Mouse (Mus musculus) kidney, embryonic 15.5 days (tissue): Measurements from ENCODE around the gene Mettl7a3. TPM values are rescaled to one million over a fixed set of nuclear protein-coding genes. Genes with fewer than 3 reads are reported as not detected.
A peak's percentile ranks its signal among the peaks of the same experiment; 100 is the strongest.
"Not testable (repeated sequence)": the region's sequence is repeated elsewhere in the genome, so short reads cannot be mapped to it uniquely, and the experiment has no call there.

Experiments
- ATAC-seq: fragments of 200-750 bp; cut with Nextera tagmentation; replicated peaks from 2 replicates; pipeline ENCODE4 v1.8.0; 2017; ENCODE audit warnings: moderate TSS enrichment; ENCODE audit not compliant: low FRiP score
- H3K27ac ChIP-seq: fragments of 300-500 bp; sonication (generic); 2 replicates; pipeline ENCODE4 v1.5.1; 2015; ENCODE audit warnings: mild to moderate bottlenecking, inconsistent platforms
- H3K27me3 ChIP-seq: fragments of 300-500 bp; sonication (generic); 2 replicates; pipeline ENCODE4 v1.6.1; 2015; ENCODE audit warnings: inconsistent platforms
- H3K36me3 ChIP-seq: fragments of 300-500 bp; sonication (generic); 2 replicates; pipeline ENCODE4 v1.6.1; 2015; ENCODE audit warnings: inconsistent platforms
- H3K4me1 ChIP-seq: fragments of 300-500 bp; sonication (generic); 2 replicates; pipeline ENCODE4 v1.6.1; 2015; ENCODE audit warnings: inconsistent platforms
- H3K4me2 ChIP-seq: fragments of 300-500 bp; sonication (generic); 2 replicates; pipeline ENCODE4 v1.6.1; 2015; ENCODE audit warnings: moderate library complexity, mild to moderate bottlenecking, inconsistent platforms
- H3K4me3 ChIP-seq: fragments of 300-500 bp; sonication (generic); replicated peaks from 2 replicates; pipeline ENCODE4 v1.5.1; 2015; ENCODE audit warnings: mild to moderate bottlenecking, inconsistent platforms
- H3K9ac ChIP-seq: fragments of 300-500 bp; sonication (generic); 2 replicates; pipeline ENCODE4 v1.6.1; 2015; ENCODE audit warnings: mild to moderate bottlenecking, inconsistent platforms
- H3K9me3 ChIP-seq: fragments of 300-500 bp; sonication (generic); replicated peaks from 2 replicates; pipeline ENCODE4 v1.6.1; 2016; ENCODE audit warnings: inconsistent platforms
- WGBS: fragments of 180-500 bp; shearing (Covaris S2); methylation state at CpG from one replicate; pipeline ENCODE4 v1.1.7; 2015; ENCODE audit warnings: mixed read lengths; 5-methylcytosine and 5-hydroxymethylcytosine counted together
- polyA plus RNA-seq: library from polyadenylated mRNA; unstranded; fragments of >200 nt; fragmentation: Nextera tagmentation; extraction: Ambion mirVana; gene quantifications from 2 replicates; pipeline ENCODE4 v1.2.1, GENCODE M21; 2015

Mettl7a3 gene
- polyA plus RNA-seq, 1 experiment from 2014 or later, result not detected

GRCm38 (mm10) chr15:100337328-100337727 lies 2.6 kb downstream of the Mettl7a3 start:
- H3K4me3 ChIP-seq, H3K27me3 ChIP-seq, H3K9ac ChIP-seq, ATAC-seq, H3K4me1 ChIP-seq, H3K27ac ChIP-seq, H3K9me3 ChIP-seq, H3K4me2 ChIP-seq, H3K36me3 ChIP-seq: not testable (repeated sequence)

DNA sequence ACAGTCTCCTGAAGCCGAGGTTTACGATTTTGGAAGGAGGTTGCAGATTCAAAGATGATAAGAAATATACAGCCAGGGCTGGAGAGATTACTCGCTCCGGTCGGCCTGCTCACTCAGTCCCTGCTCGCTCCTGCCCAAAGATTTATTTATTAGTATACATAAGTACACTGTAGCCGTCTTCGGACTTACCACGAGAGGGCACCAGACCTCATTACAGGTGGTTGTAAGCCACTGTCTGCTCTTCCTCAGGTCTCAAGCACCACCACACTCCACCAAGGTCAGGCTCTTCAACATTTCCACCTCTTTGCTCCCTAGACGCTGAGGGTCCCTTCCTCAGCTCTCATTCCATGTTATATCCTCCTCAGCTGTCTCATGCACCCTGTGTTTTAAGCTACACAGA lies 3.1 kb downstream of the Mettl7a3 start:
- not testable (repeated sequence) for H3K36me3 ChIP-seq, H3K27me3 ChIP-seq, H3K27ac ChIP-seq, H3K9ac ChIP-seq, H3K9me3 ChIP-seq, H3K4me3 ChIP-seq, H3K4me2 ChIP-seq, ATAC-seq, H3K4me1 ChIP-seq
- WGBS, result 34% methylated on average over 10 of the region's 10 CpGs

GRCm38 (mm10) chr15:100341314-100341980 lies 6.7 kb downstream of the Mettl7a3 start:
- ATAC-seq, H3K9me3 ChIP-seq, H3K9ac ChIP-seq, H3K27me3 ChIP-seq, H3K4me2 ChIP-seq, H3K4me1 ChIP-seq, H3K36me3 ChIP-seq, H3K4me3 ChIP-seq, H3K27ac ChIP-seq: not testable (repeated sequence)
- 61% methylated on average over 5 of the region's 5 CpGs for WGBS

GRCm38 (mm10) chr15:100345484-100345883 lies 10.8 kb downstream of the Mettl7a3 start:
- Histone ChIP-seq H3K27ac (no peak overlapping the region), H3K4me2 (no peak overlapping the region), H3K9ac (no peak overlapping the region), H3K27me3 (no peaks in the 10 kb centered on the region), H3K9me3 (no peaks in the 10 kb centered on the region), H3K4me1 (0 out of 2 replicates have a peak, but pooled peaks cover 9% of the 10 kb centered on the region), H3K36me3 (no peaks in the 10 kb centered on the region), H3K4me3 (no peak overlapping the region)
- ATAC-seq, result no peak

DNA sequence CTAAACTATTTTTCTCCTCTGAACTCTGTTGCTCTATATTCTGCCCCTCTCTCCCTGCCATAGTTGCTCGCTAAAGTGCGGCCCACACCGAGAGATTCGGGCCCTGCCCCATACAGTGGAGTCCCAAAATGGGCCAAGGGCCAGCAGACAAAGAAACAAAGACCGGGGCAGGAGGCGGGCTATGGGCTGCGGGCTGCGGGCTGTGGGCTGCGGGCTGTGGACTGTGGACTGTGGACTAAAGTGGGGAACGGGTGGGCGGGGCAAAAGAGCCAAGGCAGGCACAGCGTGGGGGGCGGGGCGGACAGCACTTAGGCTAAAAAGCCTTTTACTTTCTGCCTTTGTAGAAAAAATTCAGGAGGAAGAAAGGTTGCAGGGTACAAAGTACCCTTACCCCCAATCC lies 12.0 kb downstream of the Mettl7a3 start:
- 0 out of 2 replicates have a peak, but pooled peaks cover 9% of the 10 kb centered on the region for H3K4me1 ChIP-seq
- peak overlapping the region; percentile 13; the same call in 1 of the 2 replicates for H3K27ac ChIP-seq
- no peak overlapping the region for H3K9ac ChIP-seq
- no peaks in the 10 kb centered on the region for H3K36me3 ChIP-seq
- H3K4me2 ChIP-seq, result no peak overlapping the region
- no peak overlapping the region for H3K4me3 ChIP-seq
- H3K27me3 ChIP-seq, result no peaks in the 10 kb centered on the region
- ATAC-seq, result no peak; the same call in 1 of the 2 replicates
- 75% methylated on average over 14 of the region's 14 CpGs for WGBS
- H3K9me3 ChIP-seq, result no peaks in the 10 kb centered on the region

DNA sequence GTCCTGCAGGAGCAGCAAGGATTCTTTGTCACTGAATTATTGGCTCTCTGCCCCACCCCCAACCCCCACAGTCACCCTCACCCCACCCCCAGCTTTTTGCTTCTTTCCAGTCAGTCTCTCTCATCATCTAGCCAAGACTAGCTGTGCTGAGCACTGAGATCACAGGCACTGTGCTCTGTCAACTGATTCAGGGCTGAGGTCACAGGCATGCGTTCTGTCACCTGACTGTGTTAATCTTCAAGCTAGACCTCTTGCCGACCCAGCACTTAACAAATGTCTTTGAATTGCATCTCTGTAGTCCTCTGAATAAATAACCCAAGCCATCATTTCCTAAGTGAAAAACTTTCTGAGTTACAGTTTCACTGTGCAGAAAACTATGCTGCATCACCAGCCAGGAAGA lies 14.8 kb downstream of the Mettl7a3 start:
- peak; percentile 82 for ATAC-seq
- 18% methylated on average over 2 of the region's 2 CpGs for WGBS
- H3K9ac ChIP-seq, result no peak overlapping the region

GRCm38 (mm10) chr15:100351501-100352060 lies 16.9 kb downstream of the Mettl7a3 start:
- Histone ChIP-seq H3K9me3 (no peaks in the 10 kb centered on the region), H3K4me1 (0 out of 2 replicates have a peak, but pooled peaks cover 9% of the 10 kb centered on the region), H3K9ac (no peak overlapping the region), H3K27ac (no peak overlapping the region), H3K36me3 (no peaks in the 10 kb centered on the region), H3K4me2 (no peak overlapping the region), H3K4me3 (no peak overlapping the region), H3K27me3 (no peaks in the 10 kb centered on the region)
- no peak for ATAC-seq
- 69% methylated on average over 6 of the region's 6 CpGs for WGBS

More for the DNA sequence above, 14.8 kb downstream of the Mettl7a3 start:
- Histone ChIP-seq H3K4me3 (no peak overlapping the region), H3K9me3 (no peaks in the 10 kb centered on the region), H3K4me1 (0 out of 2 replicates have a peak, but pooled peaks cover 9% of the 10 kb centered on the region), H3K27ac (peak overlapping the region; percentile 59), H3K27me3 (no peaks in the 10 kb centered on the region), H3K4me2 (no peak overlapping the region), H3K36me3 (no peaks in the 10 kb centered on the region)

DNA sequence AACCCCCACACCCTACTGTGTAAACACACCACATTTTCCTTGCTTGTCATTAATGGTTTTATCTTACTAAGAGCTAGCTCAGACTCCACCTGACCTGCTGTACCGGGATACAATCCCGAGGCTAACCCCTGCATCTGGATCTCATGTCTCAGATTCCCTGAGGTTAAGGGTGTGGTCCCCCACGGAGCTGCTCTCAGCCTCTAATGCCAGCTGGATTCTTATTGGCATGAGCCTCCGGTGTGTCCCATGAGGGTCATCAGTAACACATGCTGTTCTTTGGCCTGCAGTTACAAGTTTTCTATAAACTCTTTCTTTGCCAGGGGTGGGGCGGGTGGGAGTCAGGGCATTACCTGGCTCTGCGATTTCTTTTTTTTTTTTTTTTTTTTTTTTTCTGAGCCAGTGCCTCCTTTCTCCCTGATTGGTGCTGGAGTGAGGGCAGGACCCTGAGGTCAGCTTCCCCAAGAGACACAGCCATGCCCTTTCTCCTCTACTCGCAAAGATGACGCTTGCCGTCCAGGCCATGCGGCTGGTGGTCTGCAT lies 18.1 kb downstream of the Mettl7a3 start, which contains the start of the genes Methig1 and Mettl7a2:
Methig1 (plus strand) TSS at position 439 of the 540 bp plus-strand sequence.
Mettl7a2 (plus strand) TSS at position 490 of the 540 bp plus-strand sequence.
- Histone ChIP-seq H3K27me3 (no peaks in the 10 kb centered on the region), H3K36me3 (no peaks in the 10 kb centered on the region), H3K9ac (no peak within 1 kb of the TSS), H3K27ac (no peak within 1 kb of the TSS), H3K4me2 (no peak within 1 kb of the TSS), H3K4me3 (no peak within 1 kb of the TSS), H3K9me3 (no peaks in the 10 kb centered on the region), H3K4me1 (0 out of 2 replicates have a peak, but pooled peaks cover 9% of the 10 kb centered on the region)
- no peak for ATAC-seq
- WGBS, result 83% methylated on average over 10 of the region's 10 CpGs

DNA sequence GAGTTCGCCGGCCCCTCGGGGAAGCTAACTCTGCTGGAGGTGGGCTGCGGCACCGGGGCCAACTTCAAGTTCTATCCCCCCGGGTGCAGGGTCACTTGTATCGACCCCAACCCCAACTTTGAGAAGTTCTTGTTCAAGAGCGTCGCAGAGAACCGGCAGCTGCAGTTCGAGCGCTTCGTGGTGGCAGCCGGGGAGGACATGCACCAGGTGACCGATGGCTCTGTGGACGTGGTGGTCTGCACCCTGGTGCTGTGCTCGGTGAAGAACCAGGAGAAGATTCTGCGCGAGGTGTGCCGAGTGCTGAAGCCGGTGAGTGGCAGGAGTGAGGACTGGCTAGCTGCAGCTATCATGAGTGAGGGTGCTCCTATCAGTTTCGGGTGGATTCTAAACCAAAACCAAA lies 18.7 kb downstream of the Mettl7a3 start:
- not testable (repeated sequence) for H3K27me3 ChIP-seq, H3K4me2 ChIP-seq, H3K4me1 ChIP-seq, ATAC-seq, H3K4me3 ChIP-seq, H3K9me3 ChIP-seq, H3K36me3 ChIP-seq, H3K9ac ChIP-seq, H3K27ac ChIP-seq
- 87% methylated on average over 18 of the region's 22 CpGs for WGBS

DNA sequence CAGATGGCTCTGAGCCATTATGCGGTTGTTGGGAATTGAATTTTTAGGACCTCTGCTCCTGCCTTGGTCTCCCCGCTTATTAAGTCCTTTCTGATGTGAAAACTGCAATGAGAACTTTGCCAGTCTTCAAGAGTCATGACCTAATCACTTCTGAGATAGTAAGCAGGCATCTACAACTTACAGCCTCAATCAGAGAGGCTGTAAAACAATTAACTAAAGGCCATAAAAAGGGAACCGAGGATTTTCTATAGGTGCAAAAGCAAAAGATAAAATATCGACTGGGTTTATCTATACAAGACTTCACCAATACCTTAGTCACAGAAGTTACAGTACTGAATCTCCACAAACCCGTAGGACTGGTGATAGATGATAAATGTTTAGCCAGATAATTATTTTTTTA lies 21.1 kb downstream of the Mettl7a3 start:
- Histone ChIP-seq H3K4me1 (no peaks in the 10 kb centered on the region), H3K27me3 (no peaks in the 10 kb centered on the region), H3K4me3 (no peak overlapping the region), H3K27ac (no peak overlapping the region), H3K9ac (no peak overlapping the region), H3K36me3 (no peaks in the 10 kb centered on the region), H3K9me3 (no peaks in the 10 kb centered on the region), H3K4me2 (no peak overlapping the region)
- WGBS, result 59% methylated on average over 5 of the region's 5 CpGs
- no peak for ATAC-seq

DNA sequence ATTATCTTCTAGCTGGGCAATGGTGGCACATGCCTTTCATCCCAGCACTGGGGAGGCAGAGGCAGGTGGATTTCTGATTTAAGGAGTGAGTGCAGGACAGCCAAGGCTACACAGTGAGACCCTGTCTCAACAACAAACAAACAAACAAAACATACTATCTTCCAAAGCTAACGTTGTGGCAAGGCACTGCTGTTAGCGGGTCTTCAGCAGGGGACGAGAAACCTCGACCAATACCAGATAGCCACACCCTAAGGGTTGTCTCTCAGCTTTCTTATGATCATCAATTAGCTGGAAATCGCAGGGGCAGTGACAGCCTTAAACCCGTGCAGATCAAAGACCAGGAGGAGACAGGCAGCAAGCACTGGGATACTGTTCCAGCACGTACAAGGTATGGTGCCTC lies 29.5 kb downstream of the Mettl7a3 start, which contains the start of gene Higd1c:
Higd1c (plus strand) TSS at position 301 of the 400 bp plus-strand sequence.
- Histone ChIP-seq H3K4me1 (0 out of 2 replicates have a peak, but pooled peaks cover 3% of the 10 kb centered on the region), H3K27ac (no peak within 1 kb of the TSS), H3K9ac (no peak within 1 kb of the TSS), H3K4me3 (no peak within 1 kb of the TSS), H3K9me3 (0 out of 2 replicates have a peak, but pooled peaks cover 6% of the 10 kb centered on the region), H3K4me2 (no peak within 1 kb of the TSS), H3K27me3 (no peaks in the 10 kb centered on the region), H3K36me3 (no peaks in the 10 kb centered on the region)
- no peak for ATAC-seq
- 55% methylated on average over 7 of the region's 7 CpGs for WGBS

DNA sequence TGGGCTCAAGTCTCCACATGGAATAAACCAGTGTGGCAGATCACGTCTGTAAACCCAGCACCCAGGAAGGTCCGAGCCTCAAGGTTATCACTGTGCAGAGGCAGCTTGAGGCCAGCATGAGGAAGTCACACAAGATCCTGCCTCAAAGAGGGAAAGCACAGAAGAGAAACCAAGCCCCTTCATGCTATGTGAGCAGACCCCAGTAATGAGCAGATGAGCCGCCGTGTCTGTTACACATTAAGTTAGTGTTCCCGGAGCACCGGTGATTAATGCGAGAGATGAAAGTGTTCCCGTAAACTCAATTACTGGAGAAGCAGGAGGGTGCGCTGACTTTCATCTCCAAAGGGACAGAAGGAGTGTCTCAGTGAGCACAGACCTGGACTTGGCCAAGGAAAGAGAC lies 31.2 kb downstream of the Mettl7a3 start:
- not testable (repeated sequence) for H3K4me3 ChIP-seq, H3K4me1 ChIP-seq, H3K9me3 ChIP-seq, H3K4me2 ChIP-seq, H3K27me3 ChIP-seq, H3K36me3 ChIP-seq, H3K9ac ChIP-seq
- peak; percentile 58 for ATAC-seq
- 0 out of 2 replicates have a peak overlapping the region, but pooled peaks have one; percentile 7 for H3K27ac ChIP-seq
- 27% methylated on average over 9 of the region's 9 CpGs for WGBS
